Mouse (Mus musculus) ES-E14 (cell line): ENCODE data around the gene Slc22a19.
"Not testable (repeated sequence)": the region's sequence is repeated elsewhere in the genome, so short reads cannot be mapped to it uniquely, and the experiment has no call there.

ENCODE experiments used
- HCFC1 ChIP-seq: IDR thresholded peaks from 2 replicates; pipeline ENCODE4 v1.6.1; 2012; ENCODE audit warnings: low read length, inconsistent platforms, borderline replicate concordance; ENCODE audit not compliant: insufficient read depth
- MAFK ChIP-seq: IDR thresholded peaks from 2 replicates; pipeline ENCODE4 v1.6.1; 2014; ENCODE audit warnings: mild to moderate bottlenecking, low read depth, low read length, inconsistent platforms; ENCODE audit not compliant: insufficient read depth
- ZC3H11A ChIP-seq: IDR thresholded peaks from 2 replicates; pipeline ENCODE4 v1.6.1; 2012; ENCODE audit warnings: low read depth, mild to moderate bottlenecking, inconsistent platforms, low read length, borderline replicate concordance

GRCm38 (mm10) chr19:7753371-7753770 is 42.3 kb upstream of the Slc22a19 start:
- TF ChIP-seq MAFK, ZC3H11A, HCFC1: not testable (repeated sequence)
